Mouse (Mus musculus): ENCODE results near the gene Tmem97.

GRCm38 (mm10) chr11:78556070-78556469 is 5.5 kb upstream of the Tmem97 start:
- TF ChIP-seq CTCF (IDR thresholded peaks at IDR 0.05; ENCODE audit: low read depth, low read length): no peak
- no peak for TF ChIP-seq POLR2A (IDR thresholded peaks at IDR 0.05; ENCODE audit: extremely low read depth, insufficient read depth, low read length)

All from liver, adult 2 months (tissue).